Mouse (Mus musculus): ENCODE data around the gene Nid1.

Gene Nid1

GRCm38 (mm10) chr13:13547889-13548288 lies 110.5 kb downstream of the Nid1 start:
- DNase-seq (ENCODE audit: low spot score) = no peak

GRCm38 (mm10) chr13:13548431-13549190 lies 111.3 kb downstream of the Nid1 start:
- no peak for DNase-seq (ENCODE audit: low spot score)

- no peak for DNase-seq (ENCODE audit: low spot score)
Observed at GRCm38 (mm10) chr13:13549687-13550660, 112.6 kb downstream of the Nid1 start.

- no peak for DNase-seq (ENCODE audit: low spot score)
Observed at GRCm38 (mm10) chr13:13552020-13552419, 114.7 kb downstream of the Nid1 start.

GRCm38 (mm10) chr13:13553660-13554059 lies 116.3 kb downstream of the Nid1 start:
- DNase-seq (ENCODE audit: low spot score) = no peak

GRCm38 (mm10) chr13:13555196-13555595 lies 117.8 kb downstream of the Nid1 start:
- no peak for DNase-seq (ENCODE audit: low spot score)

- no peak for DNase-seq (ENCODE audit: low spot score)
Observed at GRCm38 (mm10) chr13:13557001-13557743, 119.8 kb downstream of the Nid1 start.

- DNase-seq (ENCODE audit: low spot score) = no peak
Observed at GRCm38 (mm10) chr13:13558251-13558650, 120.9 kb downstream of the Nid1 start.

GRCm38 (mm10) chr13:13558900-13559299 lies 121.5 kb downstream of the Nid1 start:
- no peak for DNase-seq (ENCODE audit: low spot score)
